ENCODE assay signal across 14 mouse cellular contexts in the genomic region with DNA sequence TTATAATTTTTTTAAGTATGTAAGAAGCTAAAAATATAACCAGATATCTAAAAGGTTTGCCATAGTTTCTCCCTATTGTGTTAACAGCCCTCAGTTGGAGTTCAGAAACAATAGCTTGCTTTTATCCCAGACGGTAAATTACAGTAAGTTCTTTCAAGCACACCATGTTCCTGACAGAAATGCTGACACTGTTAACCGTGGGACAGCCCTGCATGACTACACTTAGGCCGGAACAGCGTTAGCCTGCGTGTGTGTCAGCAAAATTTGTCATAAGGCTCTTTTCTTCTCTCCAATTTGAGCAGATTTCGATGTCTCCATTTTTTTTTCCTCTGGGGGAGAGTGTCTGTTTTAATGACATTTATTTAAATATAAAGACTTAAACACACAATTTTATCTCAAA.
"Had no signal": no experiment of that assay in that cellular context is flagged by ENCODE, and none has a peak within 500 bp of the region (broad histone marks: within the 10 kb centered on the region; RNA-seq: fewer than 3 reads in every experiment).

No protein-coding gene starts in this region.

- H3K4me2 ChIP-seq: kidney, embryonic 15.5 days; limb, embryonic 13.5 days; liver, embryonic 15.5 days; lung, embryonic 15.5 days; midbrain, embryonic 13.5 days had no signal

- H3K27ac ChIP-seq: kidney, embryonic 15.5 days; limb, embryonic 13.5 days; liver, embryonic 15.5 days; lung, embryonic 15.5 days; midbrain, embryonic 13.5 days; stomach, postnatal 0 days had no signal

- H3K36me3 ChIP-seq: kidney, embryonic 15.5 days; limb, embryonic 13.5 days; liver, embryonic 15.5 days; lung, embryonic 15.5 days; midbrain, embryonic 13.5 days had no signal

- H3K9ac ChIP-seq: kidney, embryonic 15.5 days; limb, embryonic 13.5 days; liver, embryonic 15.5 days; lung, embryonic 15.5 days; midbrain, embryonic 13.5 days had no signal

- H3K4me3 ChIP-seq: kidney, embryonic 15.5 days; limb, embryonic 13.5 days; liver, embryonic 15.5 days; lung, embryonic 15.5 days; midbrain, embryonic 13.5 days had no signal

- DNase-seq: kidney, postnatal 4 days; left cerebral cortex, postnatal 4 days; lung, postnatal 14 days; right cerebral cortex, postnatal 14 days; thymus, adult 2 months; thymus, postnatal 25 days had no signal

- H3K27me3 ChIP-seq: kidney, embryonic 15.5 days; limb, embryonic 13.5 days; liver, embryonic 15.5 days; lung, embryonic 15.5 days; midbrain, embryonic 13.5 days had no signal

- H3K9me3 ChIP-seq: kidney, embryonic 15.5 days; limb, embryonic 13.5 days; liver, embryonic 15.5 days; lung, embryonic 15.5 days; midbrain, embryonic 13.5 days had no signal

- H3K4me1 ChIP-seq: kidney, embryonic 15.5 days; limb, embryonic 13.5 days; liver, embryonic 15.5 days; lung, embryonic 15.5 days; midbrain, embryonic 13.5 days had no signal

- ATAC-seq: inflammation-experienced regulatory T-cells, adult 6 months; intestine, postnatal 0 days; midbrain, embryonic 13.5 days had no signal
